Mouse (Mus musculus) limb, embryonic 10.5 days (tissue): ENCODE measurements around the gene Stxbp5l. TPM values are rescaled to one million over a fixed set of nuclear protein-coding genes. Genes with fewer than 3 reads are reported as not detected.
"Not testable (repeated sequence)": the region's sequence is repeated elsewhere in the genome, so short reads cannot be mapped to it uniquely, and the experiment has no call there.

Source experiments
- DNase-seq: peaks from one replicate; pipeline ENCODE4 v3.0.0-alpha.2; 2017; ENCODE audit warnings: low spot score
- H3K27ac ChIP-seq: fragments of 300-500 bp; sonication (generic); 2 replicates; pipeline ENCODE4 v1.5.1; 2016; ENCODE audit warnings: mild to moderate bottlenecking
- H3K27me3 ChIP-seq: fragments of 300-500 bp; sonication (generic); 2 replicates; pipeline ENCODE4 v1.6.1; 2016; ENCODE audit warnings: low read depth, mild to moderate bottlenecking; ENCODE audit not compliant: poor library complexity, severe bottlenecking
- H3K36me3 ChIP-seq: fragments of 300-500 bp; sonication (generic); 2 replicates; pipeline ENCODE4 v1.6.1; 2016; ENCODE audit warnings: mild to moderate bottlenecking, moderate library complexity
- H3K4me1 ChIP-seq: fragments of 300-500 bp; sonication (generic); 2 replicates; pipeline ENCODE4 v1.6.1; 2016
- H3K4me3 ChIP-seq: fragments of 300-500 bp; sonication (generic); 2 replicates; pipeline ENCODE4 v1.5.1; 2016; ENCODE audit warnings: mild to moderate bottlenecking, moderate library complexity
- H3K9me3 ChIP-seq: fragments of 300-500 bp; sonication (generic); replicated peaks from 2 replicates; pipeline ENCODE4 v1.6.1; 2016; ENCODE audit warnings: mild to moderate bottlenecking
- WGBS: fragments of 180-500 bp; shearing (Covaris S2); methylation state at CpG from one replicate; pipeline ENCODE4 v1.1.7; 2016; 5-methylcytosine and 5-hydroxymethylcytosine counted together
- polyA plus RNA-seq: library from polyadenylated mRNA; unstranded; fragments of >200 nt; fragmentation: Nextera tagmentation; extraction: Ambion mirVana; gene quantifications from 2 replicates; pipeline ENCODE4 v1.2.1, GENCODE M21; 2016

The Stxbp5l gene
- polyA plus RNA-seq, 1 experiment from 2014 or later, result 0.29 TPM

DNA sequence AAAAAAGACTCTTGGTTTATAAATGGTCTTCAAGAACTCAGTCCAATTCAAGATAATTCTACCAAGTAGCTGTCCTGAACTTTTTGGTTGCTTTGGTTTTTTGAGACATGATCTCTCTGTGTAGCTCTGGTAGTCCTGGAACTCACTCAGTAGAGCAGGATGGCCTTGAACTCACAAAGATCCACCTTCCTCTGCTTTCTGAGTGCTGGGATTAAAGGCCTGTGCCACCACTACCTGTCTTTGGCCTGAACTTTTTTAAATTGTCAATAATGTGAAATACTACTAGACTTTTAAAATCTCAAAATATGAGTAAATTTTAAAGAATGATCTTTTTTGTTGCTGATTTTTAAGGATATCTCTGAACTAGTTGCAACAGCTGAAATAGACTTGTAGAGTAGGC lies 176.0 kb downstream of the Stxbp5l start:
- Histone ChIP-seq H3K27ac (no peak overlapping the region), H3K4me3 (no peak overlapping the region), H3K36me3 (no peaks in the 10 kb centered on the region), H3K27me3 (no peaks in the 10 kb centered on the region), H3K4me1 (no peaks in the 10 kb centered on the region), H3K9me3 (no peaks in the 10 kb centered on the region)
- DNase-seq, result no peak

DNA sequence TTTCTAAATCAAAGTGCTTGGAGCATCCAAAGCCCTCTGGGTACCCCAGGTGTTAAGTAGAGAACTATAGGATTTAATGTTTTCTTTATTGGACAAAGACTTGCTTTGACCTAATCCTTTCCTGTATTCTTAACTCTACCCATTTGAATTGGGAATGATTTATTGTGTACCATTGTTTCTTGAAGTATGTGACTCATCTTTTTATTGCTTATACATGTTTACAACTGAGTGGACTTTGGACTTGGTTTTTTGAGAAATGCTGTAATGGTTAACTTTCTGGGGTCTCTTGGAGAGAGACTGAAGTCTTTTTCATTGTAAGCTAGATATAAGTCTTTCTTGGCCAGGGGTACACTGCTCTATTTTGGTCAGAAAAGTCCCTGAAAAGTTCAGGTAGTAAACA lies 190.6 kb downstream of the Stxbp5l start:
- H3K27ac ChIP-seq, result no peak overlapping the region

DNA sequence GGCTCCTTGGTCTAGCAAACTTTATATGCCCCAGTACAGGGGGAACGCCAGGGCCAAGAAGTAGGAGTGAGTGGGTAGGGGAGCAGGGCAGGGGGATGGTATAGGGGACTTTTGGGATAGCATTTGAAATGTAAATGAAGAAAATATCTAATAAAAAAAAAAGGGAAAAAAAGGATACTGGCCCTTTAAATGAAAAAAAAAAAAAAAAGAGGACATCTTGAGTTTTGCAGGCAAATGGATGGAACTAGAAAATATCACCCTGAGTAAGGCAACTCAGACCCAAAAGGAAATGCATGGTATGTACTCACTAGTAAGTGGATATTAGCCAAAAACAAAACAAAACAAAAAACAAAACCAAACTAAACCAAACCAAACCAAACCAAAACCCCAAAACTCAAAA lies 259.6 kb downstream of the Stxbp5l start:
- H3K4me3 ChIP-seq, H3K27me3 ChIP-seq, H3K4me1 ChIP-seq, H3K36me3 ChIP-seq, H3K9me3 ChIP-seq, DNase-seq, H3K27ac ChIP-seq: not testable (repeated sequence)
- 90% methylated on average over 1 of the region's 1 CpGs for WGBS

More for the DNA sequence above, 190.6 kb downstream of the Stxbp5l start:
- no peak for DNase-seq
- Histone ChIP-seq H3K4me3 (no peak overlapping the region), H3K4me1 (no peaks in the 10 kb centered on the region), H3K9me3 (no peaks in the 10 kb centered on the region), H3K36me3 (no peaks in the 10 kb centered on the region), H3K27me3 (no peaks in the 10 kb centered on the region)

DNA sequence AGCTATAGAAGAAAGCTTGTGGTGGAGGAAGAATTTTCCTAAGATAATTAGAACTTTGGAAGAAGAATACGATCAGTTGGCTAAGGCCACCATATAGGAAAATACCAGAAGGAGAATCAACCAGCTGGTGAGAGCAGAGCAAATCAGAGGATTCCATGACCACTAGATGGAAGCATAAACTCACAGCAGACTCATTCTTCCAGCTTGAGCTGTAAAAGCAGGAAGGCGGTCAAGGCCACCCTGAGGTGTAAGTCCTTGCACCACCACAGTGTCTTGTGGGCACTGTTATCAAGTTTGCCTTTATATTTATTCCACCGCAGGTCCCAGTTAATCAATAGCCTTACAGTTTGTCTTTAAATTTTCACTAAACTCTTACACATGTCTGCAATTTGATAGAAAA lies 275.5 kb downstream of the Stxbp5l start:
- H3K9me3 ChIP-seq, result no peaks in the 10 kb centered on the region
- DNase-seq, result no peak
- H3K36me3 ChIP-seq, result no peaks in the 10 kb centered on the region
- H3K4me1 ChIP-seq, result peaks cover 3% of the 10 kb centered on the region
- H3K4me3 ChIP-seq, result no peak overlapping the region
- H3K27me3 ChIP-seq, result no peaks in the 10 kb centered on the region
- H3K27ac ChIP-seq, result no peak overlapping the region
- WGBS, result 45% methylated on average over 3 of the region's 3 CpGs

DNA sequence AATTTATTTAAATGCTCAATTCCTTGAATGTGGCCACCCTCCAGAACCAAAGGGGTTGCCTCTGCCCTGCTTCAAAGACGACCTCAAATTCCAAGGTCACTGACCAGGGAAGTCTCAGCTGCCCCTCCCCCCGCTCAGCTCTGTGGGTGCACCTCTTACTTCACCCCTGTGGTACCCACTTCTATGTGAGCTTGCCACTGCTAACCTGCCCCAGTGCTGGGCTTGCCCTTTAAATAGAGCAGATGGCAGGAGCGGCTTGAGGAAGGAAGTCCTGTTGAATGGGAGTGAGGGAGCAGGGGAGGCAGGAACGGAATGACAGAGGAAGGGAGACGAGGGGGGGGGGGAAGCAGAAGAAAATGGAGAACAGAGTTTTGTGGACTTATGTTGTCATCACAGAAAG lies 276.0 kb downstream of the Stxbp5l start:
- Histone ChIP-seq H3K27me3 (no peaks in the 10 kb centered on the region), H3K4me1 (peaks cover 3% of the 10 kb centered on the region), H3K27ac (no peak overlapping the region), H3K4me3 (no peak overlapping the region), H3K9me3 (no peaks in the 10 kb centered on the region), H3K36me3 (no peaks in the 10 kb centered on the region)
- DNase-seq, result no peak
- 39% methylated on average over 5 of the region's 5 CpGs for WGBS

DNA sequence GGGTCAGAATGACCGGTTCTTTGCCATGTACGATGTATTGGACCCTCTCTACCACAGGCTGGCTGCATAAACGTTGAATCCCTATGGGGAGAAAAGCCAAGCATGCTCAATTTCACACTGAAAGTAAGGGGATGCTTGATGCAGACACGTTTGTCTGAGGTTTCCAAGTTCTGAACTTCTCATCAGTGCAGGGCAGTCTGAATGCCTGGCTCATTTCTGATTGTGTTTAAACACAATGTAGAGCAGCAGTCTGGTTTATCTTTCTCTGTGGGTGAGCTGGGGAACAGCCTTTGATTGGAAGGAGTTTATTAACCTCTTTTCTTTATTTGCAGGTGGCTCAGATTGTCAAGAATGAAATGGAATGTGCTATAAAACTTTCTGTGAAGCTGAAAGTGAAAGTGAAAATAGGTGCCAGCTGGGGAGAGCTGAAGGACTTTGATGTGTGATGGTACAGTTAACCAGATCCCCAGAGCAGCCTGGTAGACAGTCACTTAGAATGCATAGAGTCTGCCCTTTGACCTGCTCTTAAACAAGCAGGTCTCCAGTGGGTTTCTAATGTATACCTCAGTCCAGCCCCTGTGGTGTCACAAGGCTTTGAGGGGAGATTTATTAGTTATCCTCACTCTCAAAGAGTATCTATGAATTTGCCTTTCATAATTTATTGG lies 290.5 kb downstream of the Stxbp5l start:
- Histone ChIP-seq H3K4me1 (no peaks in the 10 kb centered on the region), H3K9me3 (no peaks in the 10 kb centered on the region), H3K4me3 (no peak overlapping the region), H3K27me3 (no peaks in the 10 kb centered on the region), H3K27ac (no peak overlapping the region), H3K36me3 (peaks cover 91% of the 10 kb centered on the region)
- WGBS, result 93% methylated on average over 4 of the region's 4 CpGs
- no peak for DNase-seq

DNA sequence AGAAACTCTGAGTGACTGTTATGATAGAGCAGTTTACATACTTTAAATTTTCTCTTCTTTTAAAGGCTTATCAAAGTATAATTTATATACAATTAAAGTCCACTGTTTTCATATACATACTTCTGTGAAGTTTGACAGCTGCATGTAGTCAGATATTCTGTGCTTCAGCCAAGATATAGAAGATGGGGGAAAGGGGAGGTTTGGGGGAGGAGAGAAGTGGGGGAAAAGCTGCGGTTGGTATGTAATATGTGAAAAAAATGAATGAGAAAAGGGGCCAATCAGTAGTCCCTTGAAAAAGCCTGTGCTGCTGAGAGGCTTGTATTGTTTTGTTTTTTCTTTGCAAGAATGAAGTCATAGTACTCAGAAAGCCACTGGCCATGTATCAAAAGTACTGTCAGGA lies 295.1 kb downstream of the Stxbp5l start:
- H3K4me1 ChIP-seq, result no peaks in the 10 kb centered on the region
- no peaks in the 10 kb centered on the region for H3K27me3 ChIP-seq
- no peak overlapping the region for H3K4me3 ChIP-seq
- no peak overlapping the region for H3K27ac ChIP-seq
- H3K36me3 ChIP-seq, result peaks cover 90% of the 10 kb centered on the region
- no peaks in the 10 kb centered on the region for H3K9me3 ChIP-seq
- WGBS, result 95% methylated on average over 1 of the region's 1 CpGs
- no peak for DNase-seq

DNA sequence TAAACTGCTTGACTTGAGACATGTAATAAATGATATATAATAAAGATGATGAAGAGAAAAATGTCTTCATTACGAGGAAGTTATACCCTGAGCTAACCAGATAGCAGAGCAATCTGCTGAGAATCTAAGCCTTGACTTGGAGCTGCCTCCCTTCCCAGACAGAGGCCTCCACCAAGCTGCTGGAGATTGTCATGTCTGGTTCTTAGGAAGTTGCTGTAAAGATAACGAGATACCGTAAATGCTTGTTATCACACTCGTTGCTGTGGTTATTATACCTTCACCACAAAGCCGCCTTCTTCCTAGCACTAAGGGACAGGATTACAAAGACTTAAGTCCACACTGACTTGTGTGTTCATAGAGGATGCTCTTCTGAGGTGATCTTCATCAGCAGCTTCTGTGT lies 312.4 kb downstream of the Stxbp5l start:
- Histone ChIP-seq H3K9me3 (no peaks in the 10 kb centered on the region), H3K4me3 (no peak overlapping the region), H3K4me1 (no peaks in the 10 kb centered on the region), H3K36me3 (peaks cover 60% of the 10 kb centered on the region), H3K27ac (no peak overlapping the region), H3K27me3 (no peaks in the 10 kb centered on the region)
- 76% methylated on average over 5 of the region's 5 CpGs for WGBS
- DNase-seq, result no peak

Other genes with a start within 250 kb of the Stxbp5l start
- gene Gtf2e1, start 154.8 kb upstream of the Stxbp5l start, polyA plus RNA-seq, result 45.0 and 48.1 TPM in 2 replicates
- gene Rabl3, start 154.9 kb upstream of the Stxbp5l start, polyA plus RNA-seq, result 38.9 and 39.4 TPM in 2 replicates
- 0.25 and 0.28 TPM in 2 replicates for gene Hgd, start 195.2 kb upstream of the Stxbp5l start, polyA plus RNA-seq